Mouse (Mus musculus) liver, adult (tissue): ENCODE measurements around the gene Rex1bd.

ENCODE experiments used
- GATA4 ChIP-seq: IDR thresholded peaks from 2 replicates; pipeline ENCODE4 v1.6.1; 2014; ENCODE audit warnings: mild to moderate bottlenecking, low read length; ENCODE audit not compliant: insufficient replicate concordance

Rex1bd gene

DNA sequence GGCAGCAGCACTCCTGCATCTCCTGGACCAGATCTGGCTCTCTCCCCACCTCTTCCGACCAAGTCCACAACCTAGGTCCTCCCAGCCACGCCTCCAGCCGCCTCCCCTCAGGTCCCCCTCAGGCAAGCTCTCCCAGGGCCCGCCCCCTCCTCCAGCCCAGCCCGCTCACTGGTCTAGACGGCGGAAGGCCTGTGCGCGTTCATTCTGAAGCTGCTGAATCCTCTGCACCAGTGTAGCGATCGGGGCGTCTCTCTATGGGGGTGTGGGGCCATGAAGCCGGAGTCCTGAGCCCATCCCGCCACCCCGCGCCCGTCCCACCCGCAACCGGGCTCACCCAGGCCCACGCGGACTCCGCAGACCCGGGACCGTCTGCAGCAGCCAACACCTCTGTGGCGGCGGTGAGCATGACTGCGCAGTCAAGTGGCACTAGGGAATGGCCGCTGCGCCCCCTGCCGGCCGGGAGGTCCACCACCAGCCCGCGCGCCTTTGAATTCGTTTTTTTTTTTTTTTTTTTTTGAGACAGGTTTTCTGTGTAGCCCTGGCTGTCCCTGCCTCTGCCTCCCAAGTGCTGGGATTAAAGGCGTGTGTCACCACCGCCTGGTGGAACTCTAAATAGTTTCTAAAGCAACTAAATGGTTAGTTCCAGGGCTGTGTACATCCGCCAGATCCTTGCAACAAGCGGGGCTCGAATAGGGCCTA lies at the start of gene Rex1bd:
Rex1bd (minus strand) TSS at position 425 of the 699 bp plus-strand sequence.
- no peak; the same call in 1 of the 2 replicates for TF ChIP-seq GATA4

DNA sequence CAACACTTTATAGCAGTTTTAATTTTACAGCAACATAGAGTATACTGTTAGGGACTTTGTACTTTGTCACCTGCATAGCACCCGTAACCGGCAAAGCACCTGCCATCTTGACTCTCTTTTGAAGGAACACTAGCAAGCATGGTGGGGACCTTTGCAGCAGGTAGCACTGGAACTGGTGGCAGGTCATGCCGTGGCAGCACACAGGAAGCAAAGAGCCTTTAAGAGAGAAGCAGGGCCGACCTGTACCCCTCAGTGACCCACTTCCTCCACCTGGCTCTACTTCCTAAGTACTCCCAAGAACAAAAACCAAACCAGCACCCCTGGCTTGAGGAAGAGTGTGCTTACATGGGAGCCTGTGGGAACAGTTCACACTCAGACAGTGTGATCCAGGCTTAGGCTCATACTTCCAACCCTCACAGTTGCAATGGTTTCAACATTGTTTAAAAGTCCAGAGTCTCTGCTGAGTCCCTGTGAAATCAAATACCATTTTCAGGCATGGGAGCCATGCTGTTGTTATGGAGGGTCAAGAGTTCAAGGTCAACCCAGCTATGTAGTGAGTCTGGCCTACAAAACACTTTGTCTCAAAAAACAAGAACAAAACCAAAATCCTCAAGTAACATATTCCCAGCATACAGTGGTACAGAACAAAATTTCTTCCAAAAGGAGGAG lies 48.7 kb upstream of the Rex1bd start:
- TF ChIP-seq GATA4: no peak

DNA sequence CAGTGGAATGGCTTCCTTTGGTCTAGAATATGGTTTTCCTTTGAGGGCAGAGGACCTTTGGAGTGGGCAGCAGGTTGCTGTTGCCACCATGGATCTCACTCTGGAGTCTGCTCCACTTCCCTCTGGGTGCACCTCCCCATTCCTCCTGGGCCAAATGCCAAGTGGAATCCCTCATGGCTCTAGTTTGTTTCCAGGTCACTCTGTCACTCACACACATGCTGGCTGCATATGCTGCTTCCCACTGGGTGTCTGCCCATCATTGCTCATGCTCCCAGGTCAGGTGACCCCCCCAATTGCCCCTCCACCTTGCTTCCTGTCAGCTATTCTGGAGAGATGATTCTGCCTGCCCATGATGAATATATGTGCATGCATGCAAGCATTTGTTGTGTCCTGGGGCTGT lies 47.2 kb upstream of the Rex1bd start:
- no peak for TF ChIP-seq GATA4

DNA sequence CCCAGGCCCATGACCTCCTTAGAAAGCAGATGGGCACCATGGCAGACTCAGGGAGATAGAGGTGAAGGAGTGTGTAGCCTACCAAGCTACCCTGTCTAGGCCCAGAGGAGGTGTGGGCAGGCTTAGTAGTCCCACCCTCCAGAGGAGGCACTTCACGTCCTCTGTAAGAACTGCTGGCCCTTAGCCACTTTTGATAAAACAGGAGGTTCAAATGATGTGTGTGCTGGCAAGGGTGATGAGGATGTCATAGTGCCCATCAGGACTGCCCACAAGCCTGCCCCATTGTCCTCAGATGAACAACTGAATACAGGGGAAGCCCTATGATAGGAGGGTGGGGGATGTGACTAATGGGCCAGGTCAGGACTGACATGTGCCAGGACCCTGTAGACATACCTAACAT lies 46.3 kb upstream of the Rex1bd start:
- no peak for TF ChIP-seq GATA4

DNA sequence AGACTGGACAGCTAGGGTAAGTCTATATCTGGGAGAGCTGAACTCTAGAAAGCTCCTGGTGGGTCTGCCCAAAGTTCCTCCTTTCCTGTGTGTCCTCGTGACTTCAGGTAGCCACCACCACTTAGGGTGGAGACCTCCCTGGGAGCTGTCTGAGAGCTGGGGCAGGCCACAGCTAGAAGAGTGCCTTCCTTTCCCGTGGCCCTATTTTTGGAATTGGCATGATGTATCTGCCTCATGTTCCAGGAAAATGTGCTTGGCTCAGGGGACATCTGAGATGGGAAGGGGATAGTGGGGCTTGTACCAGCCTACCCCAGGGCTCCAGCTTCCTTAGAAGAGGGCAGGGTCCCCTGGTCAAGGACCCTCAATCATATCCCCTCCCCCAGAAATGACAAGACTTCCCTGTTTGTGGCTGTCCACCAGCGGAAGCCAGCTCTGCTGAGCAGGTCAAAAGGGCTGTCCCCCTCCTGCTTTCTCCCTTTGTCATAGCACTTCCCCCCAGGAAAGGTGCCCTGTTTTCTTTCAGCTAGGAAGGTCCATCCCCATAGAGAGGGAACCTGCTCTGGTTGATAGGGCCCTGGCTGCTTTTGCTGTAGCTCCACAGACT lies 45.1 kb upstream of the Rex1bd start:
- TF ChIP-seq GATA4: no peak

DNA sequence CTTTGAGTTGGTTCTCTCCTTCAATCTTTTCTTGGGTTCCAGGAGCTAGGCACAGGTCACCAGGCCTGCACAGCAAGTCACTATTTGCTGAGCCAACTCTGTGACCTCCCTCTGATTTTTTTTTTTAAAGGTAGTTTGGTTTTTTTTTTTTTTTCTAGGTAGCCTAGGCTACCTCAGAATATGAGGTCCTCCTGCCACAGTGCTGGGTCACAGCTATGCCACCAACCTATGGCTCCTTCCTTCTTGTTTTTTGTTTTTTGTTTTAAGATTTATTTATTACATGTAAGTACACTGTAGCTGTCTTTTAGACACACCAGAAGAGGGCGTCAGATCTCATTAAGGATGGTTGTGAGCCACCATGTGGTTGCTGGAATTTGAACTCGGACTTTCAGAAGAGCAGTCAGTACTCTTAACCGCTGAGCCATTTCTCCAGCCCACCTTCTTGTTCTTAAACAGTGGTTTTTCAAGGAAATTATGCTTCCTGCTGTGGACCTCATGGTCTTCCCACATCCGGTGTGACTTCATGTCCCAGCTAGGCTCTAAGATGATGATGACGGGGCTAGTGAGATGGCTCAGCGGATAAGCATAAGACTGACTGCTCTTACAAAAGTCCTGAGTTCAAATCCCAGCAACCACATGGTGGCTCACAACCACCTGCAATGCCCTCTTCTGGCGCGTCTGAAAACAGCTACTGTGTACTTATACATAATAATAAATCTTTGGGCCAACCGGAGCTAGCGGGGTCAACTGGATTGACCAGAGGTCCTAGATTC lies 43.0 kb upstream of the Rex1bd start:
- no peak for TF ChIP-seq GATA4

DNA sequence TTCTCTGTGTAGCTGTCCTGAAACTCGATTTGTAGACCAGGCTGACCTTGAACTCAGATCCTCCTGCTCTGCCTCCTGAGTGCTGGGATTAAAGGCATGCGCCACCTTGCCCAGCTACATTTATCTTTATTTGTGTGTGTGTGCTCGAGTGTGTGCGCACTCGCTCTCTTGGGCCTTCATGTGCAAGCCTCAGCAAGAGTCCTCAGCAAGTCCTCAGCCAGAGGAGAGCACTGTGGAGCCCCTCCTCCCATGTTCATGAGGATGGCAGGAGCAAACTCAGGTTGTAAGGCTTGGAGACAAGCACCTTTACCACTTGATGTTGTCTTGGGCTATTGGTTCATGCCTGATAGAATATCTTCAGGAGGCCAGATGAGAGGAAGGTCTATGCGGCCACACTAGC lies 41.2 kb upstream of the Rex1bd start:
- no peak for TF ChIP-seq GATA4

DNA sequence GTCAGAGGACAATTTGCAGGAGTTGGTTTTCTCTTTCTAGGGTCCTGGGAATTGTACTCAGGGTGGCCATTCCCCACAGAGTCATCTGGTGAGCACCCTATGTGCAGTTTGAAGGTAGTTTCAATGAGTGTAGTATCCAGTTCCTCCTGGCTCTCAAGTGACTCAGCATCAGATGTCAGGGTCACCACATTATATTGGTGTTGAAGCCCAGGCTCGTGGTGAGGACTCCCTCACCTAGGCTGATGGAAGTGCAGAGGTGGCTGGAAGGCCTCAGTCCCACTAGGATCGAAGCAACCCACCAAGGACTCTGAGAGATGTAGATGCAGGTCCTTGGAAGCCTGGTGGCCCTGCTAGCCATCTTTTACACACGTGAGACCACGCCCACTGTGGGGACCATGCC lies 39.9 kb upstream of the Rex1bd start:
- no peak for TF ChIP-seq GATA4

DNA sequence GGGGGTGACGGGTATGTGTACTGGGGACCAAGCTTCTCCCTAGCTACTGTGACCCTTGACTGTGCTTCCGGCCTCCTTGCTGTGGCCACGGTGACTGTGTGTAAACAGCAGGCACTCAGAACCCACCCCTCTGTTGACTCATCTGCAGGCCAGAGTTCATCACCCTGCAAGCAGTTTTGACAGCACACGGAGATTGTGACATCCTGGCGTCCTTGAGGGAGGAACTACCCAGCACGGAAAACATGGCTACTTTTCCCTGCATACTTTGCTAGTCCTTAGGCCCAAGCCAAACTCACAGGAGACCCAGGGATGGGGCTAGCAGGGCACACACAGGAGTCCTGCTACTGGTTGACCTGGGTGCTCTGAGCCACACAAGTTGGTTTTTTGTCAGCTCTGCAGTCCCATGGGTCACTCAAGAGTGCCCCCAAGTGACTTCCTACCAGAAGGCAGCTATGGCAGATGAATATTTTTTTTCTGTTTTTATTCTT lies 37.7 kb upstream of the Rex1bd start:
- peak; percentile 70; the same call in 1 of the 2 replicates for TF ChIP-seq GATA4

DNA sequence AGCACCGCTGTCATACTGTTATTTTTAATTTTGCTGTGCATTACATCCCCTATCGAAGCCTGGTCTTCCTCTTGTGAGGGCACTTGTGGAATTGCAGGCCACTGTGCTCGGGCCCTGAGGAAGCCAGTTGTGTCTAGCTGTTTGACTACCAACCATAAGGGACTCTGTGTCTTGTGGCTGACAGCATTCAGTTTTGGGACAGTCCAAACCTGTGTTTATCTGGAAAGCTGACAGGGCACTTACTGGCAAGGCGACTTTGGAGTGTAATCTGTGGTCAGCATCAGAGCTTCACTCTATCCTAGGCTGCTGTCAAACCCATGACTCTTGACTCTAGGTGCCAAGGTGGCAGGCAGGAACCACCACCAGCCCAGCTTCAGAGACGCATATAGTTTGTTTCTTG lies 34.5 kb upstream of the Rex1bd start:
- no peak for TF ChIP-seq GATA4

DNA sequence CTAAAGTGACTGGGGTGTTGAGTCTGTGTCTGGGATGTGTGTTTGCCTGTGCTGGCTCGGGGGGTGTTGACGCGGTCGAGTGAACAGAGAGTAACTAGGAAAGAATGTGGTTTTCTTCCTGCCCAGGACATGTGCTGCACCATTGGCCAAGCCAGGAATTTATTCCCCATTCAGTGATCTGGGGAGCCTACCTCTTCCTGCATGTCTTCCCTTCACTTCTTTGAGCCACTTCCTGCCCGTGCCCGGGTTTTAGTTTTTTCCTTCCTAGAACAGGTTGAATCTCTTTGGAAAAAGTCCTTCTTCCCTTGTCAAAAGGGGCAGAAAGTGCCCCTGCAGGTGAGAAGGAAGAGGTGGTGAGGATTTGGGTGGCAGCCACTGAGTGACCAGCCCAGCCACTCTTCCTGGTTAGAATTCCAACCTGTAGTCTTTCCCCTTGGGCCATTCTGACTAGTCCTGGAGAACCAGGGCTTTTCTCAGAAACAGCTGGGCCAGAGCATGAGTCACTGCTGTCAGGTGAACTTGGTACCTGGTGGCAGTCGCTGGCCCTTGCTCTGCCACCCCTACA lies 34.0 kb upstream of the Rex1bd start:
- TF ChIP-seq GATA4: no peak

DNA sequence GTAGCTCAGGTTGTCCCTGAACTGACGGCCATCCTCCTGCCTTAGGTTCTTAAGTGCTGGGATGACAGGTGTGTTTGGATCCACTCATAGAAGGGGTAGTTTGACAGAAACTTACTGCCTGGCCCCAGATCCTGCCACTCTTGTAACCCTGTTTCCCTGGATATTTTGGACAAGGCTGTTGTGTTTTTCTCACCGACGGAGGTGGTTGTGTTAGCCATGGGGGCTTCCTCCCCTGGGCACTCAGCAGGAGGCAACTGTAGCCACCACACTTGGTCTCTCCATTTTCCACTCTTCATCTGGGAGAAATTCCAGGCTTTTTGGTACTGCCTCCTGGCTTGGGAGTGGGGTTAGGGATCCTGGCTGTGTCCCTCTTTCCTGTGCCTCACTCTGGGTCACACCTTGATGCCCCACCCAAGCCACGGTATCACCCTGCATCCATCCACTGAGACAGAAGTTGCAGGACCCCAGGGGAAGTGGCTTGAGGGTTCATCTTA lies 33.5 kb upstream of the Rex1bd start:
- no peak for TF ChIP-seq GATA4

DNA sequence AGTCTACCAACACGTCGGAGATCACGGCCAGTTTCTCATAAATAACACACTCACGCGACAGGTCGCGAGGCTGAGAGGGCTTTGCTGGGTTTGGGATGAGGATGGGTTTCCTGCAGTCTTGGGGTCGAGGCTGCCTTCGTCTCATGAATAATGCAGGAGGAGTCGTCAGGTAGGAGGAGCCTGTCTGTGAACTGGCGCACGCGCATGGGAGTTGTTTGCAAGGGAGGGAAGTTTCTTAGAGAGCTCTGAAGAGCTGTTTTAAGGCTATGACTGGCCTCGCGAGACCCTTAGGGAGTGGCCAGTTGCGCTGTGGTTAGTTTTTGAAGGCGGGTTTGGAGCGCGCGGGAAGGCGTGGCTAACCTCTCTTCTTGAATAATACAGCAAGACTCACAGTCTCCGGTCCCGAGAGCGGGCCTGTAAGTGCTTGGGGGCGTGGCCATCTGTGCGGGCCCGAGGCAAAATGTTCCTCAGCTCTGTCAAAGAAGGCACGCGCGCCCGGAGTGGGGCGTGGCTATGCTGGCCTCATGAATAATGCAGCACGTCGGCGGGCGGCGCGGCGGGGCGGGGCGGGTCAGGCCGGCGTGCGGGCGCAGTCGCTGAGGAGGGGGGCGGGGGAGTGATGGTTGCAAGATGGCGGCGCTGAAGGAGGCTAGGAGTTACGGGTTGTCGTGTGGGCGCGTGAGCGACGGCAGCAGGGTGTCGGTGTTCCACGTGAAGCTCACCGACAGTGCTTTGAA lies 32.7 kb upstream of the Rex1bd start, which contains the start of gene Ell:
Ell (plus strand) TSS at position 381 of the 737 bp plus-strand sequence.
- no peak for TF ChIP-seq GATA4

DNA sequence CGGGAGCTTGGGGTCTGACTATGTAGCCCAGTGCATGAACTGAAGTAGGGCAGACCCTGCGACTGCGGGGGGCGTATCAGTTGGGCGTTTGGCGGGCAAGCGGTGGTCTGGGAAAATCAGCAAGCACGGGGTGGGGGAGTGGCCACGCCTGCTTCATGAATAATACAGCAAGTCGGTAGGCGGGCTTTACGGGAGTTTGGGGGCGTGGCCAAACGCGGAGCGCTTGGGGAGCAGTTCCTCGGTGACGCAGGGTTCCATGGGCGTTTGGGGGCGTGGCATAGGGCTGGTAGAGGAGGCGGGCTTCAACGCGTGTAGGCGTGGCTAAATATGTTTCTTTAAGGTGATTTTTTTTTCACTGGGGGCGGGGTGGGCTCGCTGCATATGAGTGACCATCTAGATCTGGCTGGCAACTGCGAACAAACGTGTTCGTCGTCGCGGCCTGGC lies 32.1 kb upstream of the Rex1bd start:
- no peak for TF ChIP-seq GATA4
